Mouse (Mus musculus): Measurements from ENCODE around the gene Olfr651. TPM values are rescaled to one million over a fixed set of nuclear protein-coding genes. Genes with fewer than 3 reads are reported as not detected.
"Not testable (repeated sequence)": the region's sequence is repeated elsewhere in the genome, so short reads cannot be mapped to it uniquely, and the experiment has no call there.

Olfr651 gene
- polyA plus RNA-seq (2016; fragmentation: Nextera tagmentation; extraction: Ambion mirVana), result not detected in 2 replicates

DNA sequence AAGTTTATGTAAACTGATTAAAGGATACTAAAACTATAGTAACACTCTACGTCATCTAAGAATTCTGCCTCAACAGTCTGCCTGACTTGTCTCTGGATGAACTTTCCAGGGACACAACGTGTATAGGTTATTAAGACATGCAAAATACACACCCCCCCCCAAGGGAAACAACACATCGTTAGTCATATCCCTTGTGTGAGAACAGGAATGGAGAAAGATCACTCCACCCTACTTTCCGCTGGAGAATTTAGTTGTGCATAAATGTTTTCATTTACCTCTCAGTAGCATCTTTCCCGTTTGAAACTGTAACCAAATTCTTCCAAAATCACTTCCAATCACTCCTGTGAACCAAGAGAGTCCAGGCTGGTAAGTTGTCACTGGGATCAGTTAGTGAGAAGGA lies at the start of gene Olfr651:
Olfr651 (plus strand) TSS at position 301 of the 400 bp plus-strand sequence.
- Histone ChIP-seq H3K27ac (replicated peaks) (no peak within 1 kb of the TSS), H3K4me1 (no peaks in the 10 kb centered on the region), H3K36me3 (replicated peaks) (no peaks in the 10 kb centered on the region), H3K4me3 (no peak within 1 kb of the TSS), H3K27me3 (replicated peaks; ENCODE audit: low read depth, poor library complexity, severe bottlenecking) (no peaks in the 10 kb centered on the region), H3K9me3 (no peaks in the 10 kb centered on the region)
- no peak for DNase-seq (ENCODE audit: low spot score)
- WGBS, result 77% methylated on average over 5 of the region's 5 CpGs

DNA sequence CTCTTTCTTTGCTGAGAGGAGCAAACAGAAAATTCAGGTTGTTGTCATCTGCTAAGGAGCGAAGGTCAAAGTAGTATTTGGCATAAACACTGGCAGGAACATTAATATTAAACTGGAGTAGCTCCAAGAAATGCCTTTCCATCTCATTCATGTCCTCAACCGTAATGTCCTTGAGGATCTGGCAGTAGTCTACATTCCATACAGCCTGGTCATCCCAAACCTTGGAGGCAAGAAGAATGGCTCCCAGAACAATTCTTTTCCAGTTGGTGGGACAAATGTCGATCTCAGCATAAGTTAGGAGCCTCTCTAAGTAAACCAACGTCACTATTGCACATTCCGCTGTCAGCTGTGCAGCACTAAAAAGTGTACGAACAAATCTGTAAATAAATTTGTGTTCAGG lies 48.7 kb upstream of the Olfr651 start:
- H3K27ac ChIP-seq (replicated peaks); H3K27me3 ChIP-seq (replicated peaks; ENCODE audit: low read depth, poor library complexity, severe bottlenecking); H3K36me3 ChIP-seq (replicated peaks); H3K9me3 ChIP-seq; DNase-seq (ENCODE audit: low spot score); H3K4me1 ChIP-seq; H3K4me3 ChIP-seq: not testable (repeated sequence)
- 73% methylated on average over 6 of the region's 6 CpGs for WGBS

GRCm38 (mm10) chr7:104501589-104502371 lies 48.2 kb upstream of the Olfr651 start:
- DNase-seq (ENCODE audit: low spot score), result peak; percentile 71
- Histone ChIP-seq H3K9me3 (no peaks in the 10 kb centered on the region), H3K4me3 (peak overlapping the region; percentile 66), H3K27me3 (replicated peaks; ENCODE audit: low read depth, poor library complexity, severe bottlenecking) (peaks cover 10% of the 10 kb centered on the region), H3K4me1 (no peaks in the 10 kb centered on the region), H3K36me3 (replicated peaks) (no peaks in the 10 kb centered on the region), H3K27ac (replicated peaks) (peak overlapping the region; percentile 78)
- 2% methylated on average over 59 of the region's 59 CpGs for WGBS

DNA sequence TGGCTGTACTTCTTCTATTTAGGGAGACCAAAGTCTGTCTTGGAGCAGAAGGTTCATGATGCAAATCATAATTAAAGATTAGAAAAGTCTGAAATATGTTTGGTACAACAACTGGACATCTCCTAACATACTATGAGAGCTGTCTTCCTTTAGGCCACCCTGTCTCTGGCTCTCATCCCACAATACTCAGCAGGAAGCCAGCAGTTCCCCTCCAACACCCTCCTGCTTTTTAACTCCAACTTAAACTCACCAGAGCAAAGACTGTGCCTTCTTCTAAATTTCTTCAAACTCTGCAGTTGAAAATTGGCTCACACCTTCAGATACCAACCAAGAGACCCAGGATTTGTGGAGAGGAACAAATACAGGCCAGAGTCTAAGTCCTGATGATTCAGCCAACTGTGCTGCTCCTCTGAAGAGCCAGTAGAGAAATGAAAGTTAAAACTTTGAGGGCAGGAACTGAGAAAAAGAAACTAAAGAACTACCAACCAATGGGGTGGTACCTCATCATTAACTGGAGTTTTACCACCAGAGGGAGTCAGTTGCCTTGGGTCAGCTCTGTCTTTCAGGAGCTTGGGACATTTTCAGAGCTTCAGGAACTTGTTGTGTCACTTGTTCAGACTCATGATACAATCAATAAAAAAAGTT lies 42.4 kb upstream of the Olfr651 start, which contains the start of gene Trim30d:
Trim30d (minus strand) TSS at position 429 of the 645 bp plus-strand sequence.
- not testable (repeated sequence) for DNase-seq (ENCODE audit: low spot score); H3K9me3 ChIP-seq; H3K4me3 ChIP-seq; H3K36me3 ChIP-seq (replicated peaks); H3K27me3 ChIP-seq (replicated peaks; ENCODE audit: low read depth, poor library complexity, severe bottlenecking); H3K4me1 ChIP-seq; H3K27ac ChIP-seq (replicated peaks)

DNA sequence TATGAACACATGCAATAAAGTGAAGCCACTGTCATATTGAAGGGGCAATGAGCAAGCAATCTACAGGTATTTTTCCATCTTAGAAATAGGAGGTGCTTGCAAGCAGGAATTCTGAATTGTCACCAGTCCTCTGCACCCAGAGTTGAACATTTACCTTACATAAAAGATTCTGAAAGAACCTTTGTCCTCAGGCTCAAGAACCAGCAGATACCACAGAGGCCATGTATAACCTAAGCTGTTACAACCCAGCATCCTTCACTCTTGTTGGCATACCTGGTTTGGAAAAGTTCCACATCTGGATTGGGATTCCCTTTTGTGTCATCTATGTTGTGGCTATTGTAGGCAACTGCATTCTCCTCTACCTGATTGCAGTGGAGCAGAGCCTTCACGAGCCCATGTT lies 2.8 kb downstream of the Olfr651 start:
- Histone ChIP-seq H3K4me3 (no peak overlapping the region), H3K27ac (replicated peaks) (no peak overlapping the region), H3K27me3 (replicated peaks; ENCODE audit: low read depth, poor library complexity, severe bottlenecking) (no peaks in the 10 kb centered on the region), H3K36me3 (replicated peaks) (no peaks in the 10 kb centered on the region), H3K4me1 (no peaks in the 10 kb centered on the region), H3K9me3 (no peaks in the 10 kb centered on the region)
- no peak for DNase-seq (ENCODE audit: low spot score)
- 78% methylated on average over 1 of the region's 1 CpGs for WGBS

DNA sequence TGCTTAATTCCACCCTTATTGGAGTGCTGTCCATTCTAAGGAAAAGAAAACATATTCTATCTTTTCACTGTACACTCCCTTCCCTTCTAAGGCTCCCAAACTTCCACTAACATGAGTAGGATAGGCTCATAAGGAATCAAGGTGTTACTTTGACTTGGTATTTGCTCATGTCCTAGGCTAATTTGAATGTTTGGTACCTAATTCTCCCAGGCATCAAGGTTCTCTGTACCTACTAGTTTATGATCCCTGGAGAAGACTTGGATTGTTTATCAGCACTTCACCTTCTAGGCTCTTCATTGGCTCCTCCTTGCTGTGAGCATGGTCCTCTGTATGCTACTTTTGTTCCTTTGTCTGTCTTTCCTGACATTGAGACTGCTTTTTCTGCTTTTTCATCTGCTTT lies 10.7 kb downstream of the Olfr651 start, which contains the start of gene Olfr652:
Olfr652 (plus strand) TSS at position 301 of the 400 bp plus-strand sequence.
- Histone ChIP-seq H3K36me3 (replicated peaks) (no peaks in the 10 kb centered on the region), H3K4me3 (no peak within 1 kb of the TSS), H3K9me3 (no peaks in the 10 kb centered on the region), H3K4me1 (no peaks in the 10 kb centered on the region), H3K27me3 (replicated peaks; ENCODE audit: low read depth, poor library complexity, severe bottlenecking) (no peaks in the 10 kb centered on the region), H3K27ac (replicated peaks) (no peak within 1 kb of the TSS)
- DNase-seq (ENCODE audit: low spot score), result no peak

- Histone ChIP-seq H3K9me3 (no peaks in the 10 kb centered on the region), H3K27me3 (replicated peaks; ENCODE audit: low read depth, poor library complexity, severe bottlenecking) (no peaks in the 10 kb centered on the region), H3K4me1 (no peaks in the 10 kb centered on the region), H3K36me3 (replicated peaks) (no peaks in the 10 kb centered on the region), H3K27ac (replicated peaks) (no peak within 1 kb of the TSS), H3K4me3 (no peak within 1 kb of the TSS)
- no peak for DNase-seq (ENCODE audit: low spot score)
- WGBS, result 81% methylated on average over 2 of the region's 2 CpGs
Observed at GRCm38 (mm10) chr7:104577014-104577413, 27.1 kb downstream of the Olfr651 start, which contains the start of gene Olfr653. Olfr653 (plus strand) TSS chr7:104577314.

DNA sequence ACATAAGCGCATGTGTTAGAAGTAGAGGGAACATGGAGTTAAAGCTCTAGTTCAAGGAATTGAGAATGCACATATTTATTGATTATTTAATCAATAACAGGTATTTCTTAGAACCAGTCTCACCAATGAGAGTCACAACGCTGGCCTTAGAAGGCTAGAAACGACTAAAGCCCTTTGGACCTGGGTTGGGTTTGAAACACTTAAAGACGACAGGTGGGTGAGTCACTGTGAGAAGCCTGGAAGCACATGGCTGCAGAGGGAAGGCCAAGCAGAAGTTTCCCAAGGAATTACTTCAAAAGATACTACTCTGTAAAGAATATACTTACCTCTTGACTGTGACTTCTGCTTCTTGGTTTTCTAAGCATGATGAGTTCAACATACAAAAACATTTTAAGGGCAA lies 30.9 kb downstream of the Olfr651 start:
- no peaks in the 10 kb centered on the region for H3K27me3 ChIP-seq (replicated peaks; ENCODE audit: low read depth, poor library complexity, severe bottlenecking)
- H3K4me1 ChIP-seq, result no peaks in the 10 kb centered on the region
- no peaks in the 10 kb centered on the region for H3K36me3 ChIP-seq (replicated peaks)
- H3K9me3 ChIP-seq, result no peaks in the 10 kb centered on the region
- no peak for DNase-seq (ENCODE audit: low spot score)
- WGBS, result 89% methylated on average over 4 of the region's 4 CpGs
- no peak overlapping the region for H3K4me3 ChIP-seq
- no peak overlapping the region for H3K27ac ChIP-seq (replicated peaks)

DNA sequence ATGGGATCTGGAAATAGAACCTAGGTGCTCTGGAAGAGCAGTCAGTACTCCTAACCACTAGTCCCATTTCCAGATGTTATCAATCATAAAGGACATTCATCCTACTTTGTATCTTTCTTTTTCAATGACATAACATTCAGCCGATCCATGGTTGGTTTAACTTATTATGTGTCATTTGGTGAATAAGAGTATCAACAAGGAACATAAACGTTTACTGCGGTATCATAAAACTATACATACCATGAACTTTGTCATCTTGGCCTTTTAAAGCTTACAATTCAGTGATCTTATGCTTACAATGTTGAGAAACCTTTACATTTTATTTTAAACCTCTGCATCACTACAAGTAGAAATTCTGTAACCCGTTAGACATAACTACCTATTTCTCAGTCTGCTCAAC lies 31.5 kb downstream of the Olfr651 start:
- Histone ChIP-seq H3K9me3 (no peaks in the 10 kb centered on the region), H3K27me3 (replicated peaks; ENCODE audit: low read depth, poor library complexity, severe bottlenecking) (no peaks in the 10 kb centered on the region), H3K4me3 (no peak overlapping the region), H3K4me1 (no peaks in the 10 kb centered on the region), H3K27ac (replicated peaks) (no peak overlapping the region), H3K36me3 (replicated peaks) (no peaks in the 10 kb centered on the region)
- 89% methylated on average over 4 of the region's 4 CpGs for WGBS
- DNase-seq (ENCODE audit: low spot score), result no peak

DNA sequence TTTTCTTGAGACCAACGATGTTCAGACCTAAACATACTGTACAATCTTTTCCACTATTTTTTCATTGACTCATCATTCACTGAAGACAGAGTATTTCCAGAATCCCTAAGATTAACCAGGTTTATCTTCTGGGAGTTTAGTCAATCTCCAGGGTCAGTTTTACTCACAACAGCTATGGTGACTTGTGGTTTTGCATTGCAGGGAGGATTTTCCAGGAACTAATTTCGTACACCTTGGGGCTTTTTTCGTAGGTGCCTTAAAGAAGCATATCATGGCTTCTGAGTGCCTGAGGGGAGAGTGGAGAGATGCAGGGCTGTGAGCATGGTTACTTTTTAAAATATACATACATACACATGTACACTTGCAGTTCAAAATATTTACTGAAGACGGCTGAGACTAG lies 36.8 kb downstream of the Olfr651 start, which contains the start of gene Olfr654:
Olfr654 (plus strand) TSS at position 301 of the 400 bp plus-strand sequence.
- Histone ChIP-seq H3K36me3 (replicated peaks) (no peaks in the 10 kb centered on the region), H3K27me3 (replicated peaks; ENCODE audit: low read depth, poor library complexity, severe bottlenecking) (no peaks in the 10 kb centered on the region), H3K27ac (replicated peaks) (no peak within 1 kb of the TSS), H3K9me3 (no peaks in the 10 kb centered on the region), H3K4me3 (no peak within 1 kb of the TSS), H3K4me1 (no peaks in the 10 kb centered on the region)
- DNase-seq (ENCODE audit: low spot score), result no peak
- 91% methylated on average over 4 of the region's 4 CpGs for WGBS

DNA sequence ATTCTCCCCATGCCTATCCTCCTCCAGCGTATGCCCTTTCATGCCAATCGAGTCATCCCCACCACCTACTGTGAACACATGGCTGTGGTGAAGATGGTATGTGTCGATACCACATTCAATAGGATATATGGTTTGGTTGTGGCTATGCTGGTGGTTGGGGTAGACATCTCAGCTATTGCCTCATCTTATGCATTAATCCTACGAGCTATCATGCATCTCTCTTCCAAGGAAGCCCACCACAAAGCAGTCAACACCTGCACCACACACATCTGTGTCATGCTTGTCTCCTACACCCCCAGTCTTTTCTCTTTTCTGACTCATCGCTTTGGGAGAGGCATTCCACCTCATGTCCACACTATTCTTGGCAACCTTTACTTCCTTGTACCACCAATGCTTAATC lies 38.3 kb downstream of the Olfr651 start:
- no peak for DNase-seq (ENCODE audit: low spot score)

GRCm38 (mm10) chr7:104601679-104602078 lies 51.7 kb downstream of the Olfr651 start, which contains the start of gene Olfr655:
Olfr655 (minus strand) TSS chr7:104601779.
- Histone ChIP-seq H3K4me3 (no peak within 1 kb of the TSS), H3K27ac (replicated peaks) (no peak within 1 kb of the TSS), H3K4me1 (no peaks in the 10 kb centered on the region), H3K27me3 (replicated peaks; ENCODE audit: low read depth, poor library complexity, severe bottlenecking) (no peaks in the 10 kb centered on the region), H3K9me3 (no peaks in the 10 kb centered on the region), H3K36me3 (replicated peaks) (no peaks in the 10 kb centered on the region)
- 94% methylated on average over 2 of the region's 2 CpGs for WGBS
- no peak for DNase-seq (ENCODE audit: low spot score)

More for the DNA sequence above, 38.3 kb downstream of the Olfr651 start:
- Histone ChIP-seq H3K27me3 (replicated peaks; ENCODE audit: low read depth, poor library complexity, severe bottlenecking) (no peaks in the 10 kb centered on the region), H3K36me3 (replicated peaks) (no peaks in the 10 kb centered on the region), H3K9me3 (no peaks in the 10 kb centered on the region), H3K4me1 (no peaks in the 10 kb centered on the region), H3K27ac (replicated peaks) (no peak overlapping the region), H3K4me3 (no peak overlapping the region)
- 87% methylated on average over 5 of the region's 5 CpGs for WGBS

- 4% methylated on average over 3 of the region's 3 CpGs for WGBS
- H3K4me3 ChIP-seq, result no peak overlapping the region
- H3K36me3 ChIP-seq (replicated peaks), result no peaks in the 10 kb centered on the region
- DNase-seq (ENCODE audit: low spot score), result peak; percentile 50
- H3K27me3 ChIP-seq (replicated peaks; ENCODE audit: low read depth, poor library complexity, severe bottlenecking), result no peaks in the 10 kb centered on the region
- no peaks in the 10 kb centered on the region for H3K9me3 ChIP-seq
- no peak overlapping the region for H3K27ac ChIP-seq (replicated peaks)
- no peaks in the 10 kb centered on the region for H3K4me1 ChIP-seq
Observed at GRCm38 (mm10) chr7:104603173-104603572, 53.2 kb downstream of the Olfr651 start.

All from embryonic facial prominence, embryonic 10.5 days (tissue).